Mouse (Mus musculus) kidney, postnatal 25 days (tissue): ENCODE measurements around the gene Washc4.
"Not testable (repeated sequence)": the region's sequence is repeated elsewhere in the genome, so short reads cannot be mapped to it uniquely, and the experiment has no call there.

Experiments
- DNase-seq, 2 experiments: peaks; one replicate each; pipeline ENCODE4 v3.0.0; 2021; ENCODE audit warnings: mixed read lengths in 2 of 2

Washc4 gene

GRCm38 (mm10) chr10:83543439-83544102 is at the start of gene Washc4:
Washc4 (plus strand) TSS chr10:83543752.
- DNase-seq, result peak; percentile 96 to 98

GRCm38 (mm10) chr10:83497321-83497720 is 46.2 kb upstream of the Washc4 start:
- no peak for DNase-seq

DNA sequence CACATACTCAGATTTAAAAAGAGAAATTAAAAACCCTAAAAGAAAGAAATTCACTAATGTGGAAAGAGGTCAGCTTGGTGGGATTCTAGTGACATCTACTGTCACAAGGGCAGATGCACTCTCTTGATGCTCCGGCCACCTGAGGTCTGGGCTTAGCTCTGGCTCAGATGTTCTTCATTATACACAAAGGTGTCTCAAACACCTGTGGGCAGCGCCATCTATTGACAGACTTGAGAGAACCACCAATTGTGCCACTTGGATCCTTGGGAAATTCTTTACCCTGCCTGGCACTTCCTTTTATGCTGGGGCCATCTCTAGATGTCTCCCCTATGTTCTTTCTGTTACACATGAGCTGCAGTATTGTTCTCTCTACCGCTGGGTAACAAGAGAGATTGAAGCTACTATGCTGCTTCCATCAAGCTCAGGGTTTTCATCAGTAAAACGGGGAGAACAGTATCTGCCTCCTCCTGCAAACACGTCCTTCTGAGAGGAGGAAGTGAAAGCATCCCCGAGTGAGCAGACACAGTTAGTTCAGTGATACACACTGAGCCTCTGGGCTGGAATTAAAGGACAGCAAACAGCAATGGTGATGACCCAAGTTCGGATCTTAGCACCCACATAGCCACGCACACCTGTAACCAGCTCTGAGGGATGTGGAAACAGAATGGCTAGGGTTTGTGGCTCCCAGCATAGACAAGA is 34.4 kb upstream of the Washc4 start:
- peak; percentile 48 to 59 for DNase-seq

DNA sequence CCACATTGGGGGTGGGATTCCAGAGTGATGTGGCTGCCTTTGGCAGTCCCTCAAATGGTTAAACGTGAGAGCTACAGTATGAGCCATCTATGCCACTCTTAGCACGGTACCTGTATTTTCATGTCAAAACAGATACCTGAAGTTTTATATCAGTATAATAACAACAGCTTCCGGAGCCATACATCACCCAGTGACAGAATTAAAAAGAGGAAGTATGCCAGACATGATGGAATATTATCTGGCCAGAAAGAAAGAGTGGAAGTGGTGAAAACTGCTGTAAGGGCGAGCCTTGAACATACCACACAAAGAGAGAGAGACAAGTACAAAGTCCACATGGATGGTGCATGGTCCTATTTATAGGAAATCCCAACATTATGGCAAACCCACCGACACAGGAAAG is 32.2 kb upstream of the Washc4 start:
- no peak for DNase-seq

DNA sequence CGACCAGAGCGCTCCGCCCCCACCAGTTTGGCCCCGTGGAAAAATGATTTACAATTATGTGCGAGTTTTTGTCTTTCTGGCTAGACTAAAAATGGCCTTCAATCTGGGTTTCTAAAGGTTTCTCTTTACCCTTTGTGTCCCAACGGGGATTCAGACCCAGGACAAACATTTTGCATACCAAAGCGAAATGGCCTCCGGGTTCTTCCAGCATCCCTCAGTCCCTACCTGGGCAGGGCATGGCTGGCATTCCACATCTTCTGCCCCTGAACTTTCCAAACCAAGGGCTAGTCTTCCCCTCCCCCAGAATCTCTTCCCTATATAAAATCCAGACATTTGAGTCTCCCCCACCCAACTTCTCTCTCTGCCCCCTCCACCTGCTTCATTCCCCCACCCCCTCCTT is 29.8 kb upstream of the Washc4 start:
- no peak for DNase-seq

- DNase-seq, result no peak
Measured at GRCm38 (mm10) chr10:83520990-83521389, 22.6 kb upstream of the Washc4 start.

DNA sequence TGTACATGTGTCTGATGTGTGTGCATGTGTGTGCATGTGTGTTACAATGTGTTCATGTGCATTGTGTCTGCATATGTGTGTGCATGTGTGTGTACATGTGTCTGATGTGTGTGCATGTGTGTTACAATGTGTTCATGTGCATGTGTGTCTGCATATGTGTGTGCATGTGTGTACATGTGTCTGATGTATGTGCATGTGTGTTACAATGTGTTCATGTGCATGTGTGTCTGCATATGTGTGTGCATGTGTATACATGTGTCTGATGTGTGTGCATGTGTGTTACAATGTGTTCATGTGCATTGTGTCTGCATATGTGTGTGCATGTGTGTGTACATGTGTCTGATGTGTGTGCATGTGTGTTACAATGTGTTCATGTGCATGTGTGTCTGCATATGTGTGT is 19.3 kb upstream of the Washc4 start:
- DNase-seq, result not testable (repeated sequence)

DNA sequence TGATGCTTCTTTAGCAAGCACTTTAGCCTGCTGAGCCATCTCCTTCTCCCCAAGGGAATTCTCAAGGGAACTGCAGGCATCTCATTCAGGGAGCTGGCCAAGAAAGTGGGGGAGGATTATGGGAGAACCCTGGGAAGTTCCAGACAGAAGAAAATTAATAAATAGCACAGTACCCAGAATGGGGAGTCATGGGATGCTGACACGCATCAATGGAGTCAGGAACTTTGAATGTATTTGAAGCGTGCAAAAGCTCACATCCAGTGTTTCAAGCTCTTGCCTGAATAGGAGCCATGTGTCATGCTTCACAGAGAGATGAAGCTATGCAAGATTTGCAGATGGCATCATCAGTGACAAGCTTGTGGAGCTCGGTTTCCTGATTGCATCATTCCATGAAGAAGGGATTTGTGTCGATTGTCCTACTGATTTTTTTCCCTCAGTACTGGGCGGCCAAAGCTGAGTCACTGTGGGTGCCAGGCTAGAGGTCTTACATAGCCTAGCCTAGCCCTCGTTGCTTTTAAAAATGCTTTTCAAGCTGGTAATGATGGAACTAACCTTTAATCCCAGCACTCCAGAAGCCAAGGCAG is 13.1 kb upstream of the Washc4 start:
- DNase-seq, result no peak

DNA sequence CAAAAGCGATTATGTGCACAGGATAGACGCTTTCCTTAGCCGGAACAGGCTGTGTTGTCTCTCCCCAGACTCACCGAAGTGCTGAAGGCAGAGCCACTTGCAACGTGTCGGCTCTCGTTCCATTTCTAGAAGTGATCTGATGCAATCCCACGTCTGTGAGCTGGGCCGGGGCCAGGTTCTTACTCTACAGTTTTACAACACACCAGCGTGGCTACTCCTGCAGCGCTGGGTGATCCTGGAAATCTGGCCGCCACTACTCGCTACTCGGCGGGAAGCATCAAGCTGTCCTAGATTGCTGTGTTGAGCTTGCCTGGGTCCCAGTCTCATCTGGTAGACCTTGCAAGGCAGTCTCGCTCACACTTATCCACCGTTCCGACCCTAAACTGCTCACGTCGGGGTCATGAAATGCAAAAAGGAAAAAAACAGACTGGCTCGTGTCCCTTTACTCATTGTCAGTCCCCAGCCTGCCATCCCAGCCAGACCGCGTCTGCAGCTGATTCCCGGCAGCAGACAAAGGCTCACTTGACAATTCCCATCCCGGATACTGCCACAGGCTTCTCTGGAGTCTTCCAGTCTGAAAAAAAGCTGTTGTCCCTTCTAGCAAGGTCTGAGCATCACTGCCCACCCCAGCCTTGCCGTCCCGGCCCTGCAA is 10.2 kb upstream of the Washc4 start:
- peak; percentile 25 to 49 for DNase-seq

- peak; percentile 90 to 92 for DNase-seq
Measured at GRCm38 (mm10) chr10:83533910-83534283, 9.7 kb upstream of the Washc4 start, which contains the start of gene Aldh1l2. Aldh1l2 (minus strand) TSS chr10:83534140.

GRCm38 (mm10) chr10:83536436-83536835 is 7.1 kb upstream of the Washc4 start:
- no peak for DNase-seq

GRCm38 (mm10) chr10:83539311-83539980 is 4.1 kb upstream of the Washc4 start:
- no peak for DNase-seq

GRCm38 (mm10) chr10:83540092-83540491 is 3.5 kb upstream of the Washc4 start:
- no peak for DNase-seq

GRCm38 (mm10) chr10:83542241-83542640 is 1.3 kb upstream of the Washc4 start:
- no peak for DNase-seq

GRCm38 (mm10) chr10:83544103-83544479 is 539 bp downstream of the Washc4 start:
- peak in 1 of 2 experiments; percentile 43 for DNase-seq

DNA sequence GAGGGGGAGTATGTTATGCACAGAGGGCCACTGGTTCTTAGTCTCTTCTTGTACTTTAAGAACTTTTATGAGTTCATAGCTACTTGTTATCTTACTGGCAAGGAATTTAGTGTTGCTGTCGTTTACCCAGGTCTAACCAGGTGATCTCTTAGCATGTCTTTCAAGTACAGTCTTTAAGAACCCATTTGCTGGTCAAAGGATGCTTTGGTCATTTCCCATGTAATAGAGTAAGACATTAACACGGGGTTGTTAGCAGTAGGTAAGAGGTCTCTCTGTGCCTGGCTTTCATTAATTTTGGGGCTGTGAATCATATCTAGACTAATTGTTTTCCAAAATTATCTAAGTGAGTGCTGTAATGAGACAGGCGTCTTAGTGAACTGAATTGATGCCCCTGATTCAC is 1.8 kb downstream of the Washc4 start:
- no peak for DNase-seq

DNA sequence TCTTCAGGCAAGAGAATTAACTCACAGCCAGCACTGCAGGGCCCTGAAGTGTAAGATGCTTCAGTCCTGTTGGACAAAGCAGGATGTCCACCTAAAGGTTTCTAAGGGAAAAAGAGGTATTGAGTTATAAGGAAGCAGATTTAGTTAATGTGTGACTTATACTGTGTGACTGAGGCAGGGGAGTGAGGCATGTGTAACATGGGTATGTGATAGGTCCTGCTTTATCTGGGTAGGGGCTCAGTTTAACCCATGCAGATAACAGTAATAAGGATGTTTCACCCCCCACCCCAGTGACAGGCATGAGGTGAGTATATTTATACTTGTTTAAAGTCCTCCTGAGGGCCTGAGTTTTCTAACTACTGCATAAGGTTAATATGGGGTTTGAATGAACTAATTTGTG is 19.5 kb downstream of the Washc4 start:
- DNase-seq, result no peak

GRCm38 (mm10) chr10:83565449-83566441 is 22.2 kb downstream of the Washc4 start:
- DNase-seq, result no peak

- DNase-seq, result no peak
Measured at GRCm38 (mm10) chr10:83590801-83591200, 47.2 kb downstream of the Washc4 start.

DNA sequence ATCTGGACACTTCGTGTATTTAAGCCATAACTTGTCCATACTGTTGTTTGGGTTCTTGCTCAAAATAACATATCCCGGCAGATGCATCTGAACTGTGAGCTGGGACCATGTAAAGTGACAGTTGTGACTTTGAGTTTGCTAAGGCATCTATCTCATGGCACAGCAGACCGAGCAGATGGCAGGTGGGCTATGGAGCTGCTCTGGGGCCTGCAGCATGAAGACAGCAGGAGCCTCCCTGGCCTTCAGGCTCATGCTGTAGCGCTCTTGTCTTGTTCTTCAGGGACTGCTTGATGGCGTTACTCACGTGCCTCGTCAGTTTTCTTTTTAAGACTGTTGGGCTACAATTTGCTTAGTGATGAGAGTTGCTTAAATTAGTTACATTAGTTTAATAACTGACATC is 49.1 kb downstream of the Washc4 start:
- DNase-seq, result no peak

GRCm38 (mm10) chr10:83594526-83594925 is 51.0 kb downstream of the Washc4 start:
- DNase-seq, result no peak

- no peak for DNase-seq
Measured at GRCm38 (mm10) chr10:83600650-83601049, 57.1 kb downstream of the Washc4 start.
